Mouse (Mus musculus) heart, postnatal 0 days (tissue): ENCODE measurements around the gene Anks1b. TPM values are rescaled to one million over a fixed set of nuclear protein-coding genes. Genes with fewer than 3 reads are reported as not detected.

Source experiments
- ATAC-seq: fragments of 200-750 bp; cut with Nextera tagmentation; 2 replicates; pipeline ENCODE4 v1.8.0; 2017; ENCODE audit warnings: low read depth, moderate number of reproducible peaks, moderate library complexity; ENCODE audit not compliant: insufficient read depth
- DNase-seq: peaks from one replicate; pipeline ENCODE4 v3.0.0-alpha.2; 2016; ENCODE audit warnings: low spot score
- H3K27ac ChIP-seq: fragments of 300-500 bp; sonication (generic); 2 replicates; pipeline ENCODE4 v1.5.1; 2014; ENCODE audit warnings: low read depth, mild to moderate bottlenecking
- H3K27me3 ChIP-seq: fragments of 300-500 bp; sonication (generic); 2 replicates; pipeline ENCODE4 v1.6.1; 2014; ENCODE audit warnings: low read length, mixed read lengths; ENCODE audit not compliant: control insufficient read depth, insufficient read depth
- H3K36me3 ChIP-seq: fragments of 300-500 bp; sonication (generic); replicated peaks from 2 replicates; pipeline ENCODE4 v1.6.1; 2014; ENCODE audit warnings: low read length, mixed read lengths; ENCODE audit not compliant: control insufficient read depth, insufficient read depth
- H3K4me1 ChIP-seq: fragments of 300-500 bp; sonication (generic); 2 replicates; pipeline ENCODE4 v1.6.1; 2014; ENCODE audit warnings: antibody characterized with exemption; ENCODE audit not compliant: control insufficient read depth, insufficient read depth
- H3K4me2 ChIP-seq: fragments of 300-500 bp; sonication (generic); 2 replicates; pipeline ENCODE4 v1.6.1; 2014; ENCODE audit warnings: low read depth, mild to moderate bottlenecking, low read length, moderate library complexity
- H3K4me3 ChIP-seq: fragments of 300-500 bp; sonication (generic); 2 replicates; pipeline ENCODE4 v1.5.1; 2014; ENCODE audit warnings: low read depth, low read length
- H3K9ac ChIP-seq: fragments of 300-500 bp; sonication (generic); replicated peaks from 2 replicates; pipeline ENCODE4 v1.6.1; 2014; ENCODE audit warnings: low read depth, low read length, mixed read lengths
- H3K9me3 ChIP-seq: fragments of 300-500 bp; sonication (generic); replicated peaks from 2 replicates; pipeline ENCODE4 v1.6.1; 2016; ENCODE audit warnings: low read length; ENCODE audit not compliant: control insufficient read depth
- CTCF ChIP-seq: IDR thresholded peaks from 2 replicates; pipeline ENCODE4 v1.5.1; 2016; ENCODE audit warnings: antibody characterized with exemption, control low read depth, low read depth
- EP300 ChIP-seq: IDR thresholded peaks from 2 replicates; pipeline ENCODE4 v1.6.1; 2016; ENCODE audit warnings: antibody characterized with exemption, low read depth
- WGBS: fragments of 180-500 bp; shearing (Covaris S2); extraction: QIAGEN DNeasy Blood & Tissue Kit; methylation state at CpG from one replicate; pipeline ENCODE4 v1.1.7; 2014; 5-methylcytosine and 5-hydroxymethylcytosine counted together
- polyA plus RNA-seq: library from polyadenylated mRNA; unstranded; fragments of >200 nt; fragmentation: Nextera tagmentation; extraction: Ambion mirVana; gene quantifications from 2 replicates; pipeline ENCODE4 v1.2.1, GENCODE M21; 2015
- total RNA-seq: library from RNA; depleted of rRNA; stranded (reverse); fragments of >200 nt; gene quantifications from 2 replicates; pipeline ENCODE4 v1.2.3, GENCODE M21; 2014; ENCODE audit warnings: low replicate concordance

The Anks1b gene
- total and polyA plus RNA-seq, 2 experiments from 2014 or later, result 0.26 TPM; not detected in 1

DNA sequence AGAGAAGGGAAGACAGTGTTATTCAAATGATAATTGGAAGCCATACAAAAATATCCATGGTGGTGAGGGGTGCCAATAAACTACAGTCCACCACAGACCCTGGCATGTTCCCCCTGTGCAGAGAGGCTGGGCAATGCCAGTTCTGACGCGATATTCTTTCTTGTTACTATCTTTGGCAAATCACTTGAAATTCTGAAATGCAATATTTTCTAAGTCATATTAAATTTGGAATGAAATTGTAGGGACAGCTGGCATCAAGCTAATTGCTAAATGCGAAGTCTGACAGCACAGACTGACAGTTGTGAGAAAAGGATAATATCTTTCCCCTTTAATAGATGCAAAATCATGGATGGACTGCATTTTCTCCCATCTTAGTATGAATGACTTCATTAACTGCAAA lies 103.3 kb downstream of the Anks1b start:
- no peak overlapping the region for H3K27ac ChIP-seq
- H3K9ac ChIP-seq, result no peak overlapping the region
- WGBS, result 83% methylated on average over 3 of the region's 3 CpGs
- TF ChIP-seq EP300 (no peak), CTCF (no peak)
- ATAC-seq (no peak), DNase-seq (no peak)
- H3K9me3 ChIP-seq, result no peaks in the 10 kb centered on the region
- H3K4me2 ChIP-seq, result no peak overlapping the region
- H3K4me1 ChIP-seq, result no peaks in the 10 kb centered on the region
- no peak overlapping the region for H3K4me3 ChIP-seq
- H3K36me3 ChIP-seq, result no peaks in the 10 kb centered on the region
- H3K27me3 ChIP-seq, result no peaks in the 10 kb centered on the region

- no peak overlapping the region for H3K27ac ChIP-seq
- H3K9ac ChIP-seq, result no peak overlapping the region
- no peak overlapping the region for H3K4me2 ChIP-seq
- no peak overlapping the region for H3K4me3 ChIP-seq
- DNase-seq (no peak), ATAC-seq (no peak)
- H3K36me3 ChIP-seq, result no peaks in the 10 kb centered on the region
- no peaks in the 10 kb centered on the region for H3K27me3 ChIP-seq
- TF ChIP-seq CTCF, result no peak
- TF ChIP-seq EP300, result no peak
- H3K9me3 ChIP-seq, result no peaks in the 10 kb centered on the region
- 69% methylated on average over 5 of the region's 5 CpGs for WGBS
- H3K4me1 ChIP-seq, result no peaks in the 10 kb centered on the region
Measured at GRCm38 (mm10) chr10:89994171-89994570, 120.9 kb downstream of the Anks1b start.

GRCm38 (mm10) chr10:89995621-89996428 lies 122.5 kb downstream of the Anks1b start:
- H3K4me1 ChIP-seq, result no peaks in the 10 kb centered on the region
- H3K36me3 ChIP-seq, result no peaks in the 10 kb centered on the region
- no peak overlapping the region for H3K4me2 ChIP-seq
- DNase-seq (no peak), ATAC-seq (no peak)
- no peak overlapping the region for H3K9ac ChIP-seq
- H3K27me3 ChIP-seq, result no peaks in the 10 kb centered on the region
- H3K27ac ChIP-seq, result no peak overlapping the region
- no peaks in the 10 kb centered on the region for H3K9me3 ChIP-seq
- no peak overlapping the region for H3K4me3 ChIP-seq
- WGBS, result 52% methylated on average over 6 of the region's 6 CpGs
- TF ChIP-seq EP300 (no peak), CTCF (no peak)

GRCm38 (mm10) chr10:90003980-90004729 lies 130.8 kb downstream of the Anks1b start:
- TF ChIP-seq CTCF, result no peak
- no peak for TF ChIP-seq EP300
- WGBS, result 93% methylated on average over 3 of the region's 3 CpGs

GRCm38 (mm10) chr10:90004882-90005281 lies 131.6 kb downstream of the Anks1b start:
- no peak overlapping the region for H3K4me2 ChIP-seq
- ATAC-seq (no peak), DNase-seq (no peak)
- TF ChIP-seq CTCF, result no peak
- TF ChIP-seq EP300, result no peak
- WGBS, result 90% methylated on average over 9 of the region's 9 CpGs
- no peaks in the 10 kb centered on the region for H3K36me3 ChIP-seq
- H3K9me3 ChIP-seq, result no peaks in the 10 kb centered on the region
- no peaks in the 10 kb centered on the region for H3K27me3 ChIP-seq
- no peak overlapping the region for H3K27ac ChIP-seq
- no peaks in the 10 kb centered on the region for H3K4me1 ChIP-seq
- H3K4me3 ChIP-seq, result no peak overlapping the region
- H3K9ac ChIP-seq, result no peak overlapping the region

More at GRCm38 (mm10) chr10:90003980-90004729, 130.8 kb downstream of the Anks1b start:
- no peak overlapping the region for H3K9ac ChIP-seq
- H3K27ac ChIP-seq, result no peak overlapping the region
- no peak overlapping the region for H3K4me2 ChIP-seq
- H3K36me3 ChIP-seq, result no peaks in the 10 kb centered on the region
- no peaks in the 10 kb centered on the region for H3K9me3 ChIP-seq
- H3K27me3 ChIP-seq, result no peaks in the 10 kb centered on the region
- DNase-seq (no peak), ATAC-seq (no peak)
- H3K4me1 ChIP-seq, result no peaks in the 10 kb centered on the region
- H3K4me3 ChIP-seq, result no peak overlapping the region
